Mouse (Mus musculus) megakaryocyte, embryonic 14.5 days (primary cell): Measurements from ENCODE around the gene Adprm.

ENCODE experiments used
- FLI1 ChIP-seq: IDR thresholded peaks from 2 replicates; pipeline ENCODE4 v1.6.1; 2012; ENCODE audit warnings: low read length, inconsistent platforms, mixed read lengths
- GATA1 ChIP-seq: IDR thresholded peaks from 3 replicates; pipeline ENCODE4 v1.6.1; 2012; ENCODE audit warnings: mixed read lengths, low read length, inconsistent platforms, borderline replicate concordance

- no peak for TF ChIP-seq GATA1
- TF ChIP-seq FLI1: no peak
These were observed 25.6 kb upstream of the Adprm start, which contains the start of gene Myh3 for GRCm38 (mm10) chr11:67078000-67078399.
